Mouse (Mus musculus): Measurements from ENCODE around the gene Nkx1-2.

The Nkx1-2 gene

DNA sequence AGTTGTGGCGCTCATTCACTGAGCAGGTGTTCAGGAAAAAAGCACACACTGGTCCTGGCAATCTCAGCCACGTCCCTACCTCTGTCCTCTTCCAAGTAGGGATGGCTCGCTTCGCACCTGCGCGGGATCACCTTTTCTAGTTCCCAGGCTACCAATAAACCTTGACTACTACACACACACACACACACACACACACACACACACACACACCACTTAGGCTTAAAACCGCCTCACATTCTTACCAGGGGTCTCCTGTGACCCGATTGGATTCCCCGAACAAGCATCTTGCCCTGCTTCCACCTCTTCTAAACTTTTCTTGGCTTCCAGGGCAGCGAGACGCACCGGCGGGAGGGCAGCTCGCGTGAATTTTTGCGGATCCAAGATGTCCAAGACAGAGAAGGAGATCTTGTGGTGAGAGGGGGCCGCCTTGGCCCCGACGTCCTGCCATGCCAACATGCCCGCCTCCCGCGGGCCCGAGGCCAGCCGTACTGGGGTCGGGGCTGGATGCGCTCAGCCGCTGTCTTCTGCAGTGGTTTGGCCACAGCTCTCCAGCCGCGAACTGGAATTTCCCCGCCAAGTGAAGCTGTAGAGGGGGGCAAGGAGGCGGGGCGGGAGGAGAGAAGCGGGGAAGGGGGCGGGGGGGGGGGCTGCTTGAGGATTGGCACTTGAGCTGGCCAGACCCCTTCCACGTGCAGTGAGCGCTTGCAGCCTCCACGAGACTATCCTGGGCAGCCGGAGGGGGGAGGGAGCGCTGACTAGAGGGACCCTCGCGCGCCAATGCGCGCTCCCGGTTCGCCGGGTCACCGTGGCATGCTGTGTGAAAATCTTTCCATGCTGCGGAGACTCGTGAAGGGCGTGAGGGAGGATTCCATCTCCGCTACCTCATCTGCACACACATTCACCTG is at the start of gene Nkx1-2:
Gene Nkx1-2, minus strand, starts transcription at position 567 of the 905 bp plus-strand sequence.
- peak; percentile 50 for DNase-seq (ENCODE audit: low spot score)

DNA sequence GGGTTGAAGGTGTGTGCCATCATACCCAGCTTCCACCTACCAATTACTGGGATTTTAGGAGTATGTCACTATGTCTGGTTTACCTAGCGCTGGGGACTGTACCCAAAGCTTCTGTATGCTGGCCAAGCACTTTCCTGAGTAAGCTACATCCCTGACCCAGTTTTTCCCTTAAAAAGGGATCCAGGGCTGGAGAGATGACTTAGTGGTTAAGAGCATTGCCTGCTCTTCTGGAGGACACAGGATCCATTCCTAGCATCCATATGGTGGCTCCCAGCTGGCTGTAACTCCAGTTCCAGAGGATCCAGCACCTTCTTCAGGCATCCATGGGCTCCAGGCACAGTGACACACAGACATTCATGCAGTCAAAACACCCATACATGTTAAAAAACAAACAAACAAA is 47.1 kb upstream of the Nkx1-2 start:
- no peak for DNase-seq (ENCODE audit: low spot score)

DNA sequence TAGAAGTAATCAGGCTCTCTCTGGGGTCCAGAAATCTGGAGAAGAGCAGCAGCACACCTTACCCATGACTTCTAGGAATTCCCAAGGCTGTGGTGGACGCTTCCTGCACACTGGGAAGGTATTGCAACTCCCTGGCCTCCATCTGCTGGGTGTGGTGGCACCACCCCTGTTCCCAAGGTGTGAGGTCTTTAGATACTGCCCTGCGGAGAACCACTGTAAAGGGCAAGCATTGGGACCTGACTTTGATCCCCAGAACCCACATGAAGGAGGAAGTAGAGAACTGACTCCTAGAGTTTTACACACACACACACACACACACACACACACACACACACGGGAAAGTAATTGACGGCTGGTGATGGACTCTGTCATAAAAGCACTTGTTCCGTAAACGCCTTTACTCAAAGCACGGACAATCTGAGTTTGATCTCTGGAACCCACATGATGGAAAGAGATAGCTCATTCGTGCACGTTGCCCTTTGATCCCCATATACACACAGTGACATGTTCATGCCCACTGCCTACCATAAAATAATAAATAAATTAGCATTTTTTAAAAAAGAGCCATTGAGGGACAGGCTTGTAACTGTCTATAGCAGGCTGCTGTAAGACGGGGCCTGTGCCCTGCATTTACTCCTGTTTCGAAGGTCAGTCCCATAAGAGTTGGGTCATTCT is 45.3 kb upstream of the Nkx1-2 start:
- DNase-seq (ENCODE audit: low spot score), result no peak

DNA sequence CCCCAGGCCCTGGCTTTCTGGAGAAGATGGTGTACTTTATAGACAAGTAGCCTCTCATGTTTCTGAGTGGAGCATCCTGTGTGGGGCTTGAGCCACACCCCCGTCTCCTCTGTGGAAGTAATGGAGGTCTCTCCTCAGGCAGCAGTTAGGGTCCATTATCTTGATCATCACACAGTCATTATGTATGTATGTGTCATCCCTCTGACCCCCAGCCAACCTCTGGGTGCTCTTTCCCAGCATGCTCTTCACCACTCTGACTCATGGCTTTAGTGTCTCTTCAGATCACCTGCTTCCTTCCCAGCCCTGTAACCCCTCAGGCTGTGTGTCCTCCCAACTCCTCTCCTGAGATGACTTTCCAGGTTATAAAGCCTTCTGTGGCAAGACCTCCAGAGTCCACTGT is 42.2 kb upstream of the Nkx1-2 start:
- no peak for DNase-seq (ENCODE audit: low spot score)

DNA sequence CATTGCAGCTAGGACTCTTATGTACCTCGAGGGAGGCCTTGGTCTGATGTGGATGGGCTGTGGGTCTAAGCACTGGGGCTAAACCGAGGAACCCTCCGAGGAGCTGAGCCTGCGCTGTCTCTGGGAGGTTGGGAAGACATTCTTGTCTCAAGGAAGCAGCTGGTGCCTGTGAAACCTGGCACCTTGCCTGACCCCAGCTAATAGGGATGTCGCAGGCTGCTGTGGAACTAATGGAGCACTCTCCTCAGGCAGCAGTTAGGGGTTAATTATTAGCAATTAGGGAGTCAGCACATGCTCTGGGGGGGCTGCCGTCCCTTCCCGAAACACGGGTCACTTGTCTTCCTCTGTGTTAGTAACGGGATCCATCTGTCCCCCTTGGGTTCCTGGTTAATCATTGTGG is 41.5 kb upstream of the Nkx1-2 start:
- peak; percentile 22 for DNase-seq (ENCODE audit: low spot score)

DNA sequence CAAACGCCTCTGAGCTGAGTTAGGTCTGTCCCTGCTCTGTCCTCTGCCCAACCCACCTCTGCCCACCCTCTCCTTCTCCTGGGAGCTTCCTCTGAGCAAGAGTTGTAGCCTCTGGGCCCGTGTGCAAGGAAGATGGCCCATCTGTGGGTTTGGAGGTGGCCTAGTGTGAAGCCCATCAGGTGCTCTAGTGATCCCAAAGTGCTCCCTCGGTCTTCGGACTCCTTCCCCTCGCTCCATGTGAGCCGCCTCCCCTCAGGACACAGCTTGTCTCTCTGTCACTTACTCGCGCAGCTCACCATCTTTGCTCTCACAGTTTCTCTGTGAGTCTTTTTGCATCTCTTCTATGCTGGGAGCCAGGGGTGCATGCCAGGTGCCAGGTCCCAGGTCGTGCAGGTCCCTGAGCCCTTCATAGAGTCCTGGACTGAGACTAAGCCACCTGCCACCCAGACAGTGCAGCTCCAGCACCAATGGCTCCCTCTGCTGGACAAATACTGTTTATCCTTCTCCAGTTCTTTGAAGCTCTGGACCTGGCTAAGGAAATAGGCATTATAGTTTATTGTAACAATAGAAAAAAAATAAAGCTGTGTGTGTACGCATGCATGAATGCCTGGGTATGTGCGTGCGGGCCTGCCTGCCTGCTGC is 39.1 kb upstream of the Nkx1-2 start:
- peak; percentile 83 for DNase-seq (ENCODE audit: low spot score)

DNA sequence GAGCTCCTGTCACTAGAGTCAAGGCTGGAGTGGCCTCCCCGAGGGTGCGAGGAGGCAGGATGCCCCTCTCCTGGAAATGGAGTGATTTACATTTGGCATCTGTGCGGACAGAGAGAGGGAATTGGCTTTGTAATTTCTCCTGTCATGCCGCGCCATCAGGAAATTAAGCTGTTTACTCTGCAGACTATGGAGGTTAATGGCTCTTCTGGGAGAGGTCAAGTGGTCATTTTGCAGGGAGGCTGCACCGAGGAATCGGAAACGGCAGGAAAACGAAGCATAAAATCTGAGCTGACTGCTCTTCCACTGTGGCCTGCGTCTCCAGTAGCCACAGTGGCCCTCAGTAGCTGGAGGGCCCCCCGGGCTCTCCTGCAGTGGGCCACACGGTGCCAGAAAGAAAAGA is 37.9 kb upstream of the Nkx1-2 start:
- DNase-seq (ENCODE audit: low spot score), result peak; percentile 60

DNA sequence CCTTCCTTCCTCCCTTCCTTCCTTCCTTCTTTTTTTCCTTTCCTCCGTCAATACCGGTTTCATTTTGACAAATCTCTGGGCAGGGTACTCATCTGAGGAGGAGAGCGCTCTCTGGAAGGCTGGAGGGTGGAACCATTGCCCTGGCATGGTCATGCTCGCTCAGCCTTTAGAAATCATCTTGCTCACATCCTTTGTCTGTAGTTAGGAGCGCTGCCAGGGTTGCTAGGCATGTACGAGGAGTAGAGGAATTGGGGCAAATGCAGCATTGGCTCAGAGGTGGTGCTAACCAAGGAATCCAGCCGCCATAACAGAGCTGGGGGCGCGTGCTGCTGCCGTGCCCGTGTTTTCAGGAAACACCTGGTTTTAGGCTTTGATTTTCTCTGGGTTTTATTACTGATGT is 31.9 kb upstream of the Nkx1-2 start:
- DNase-seq (ENCODE audit: low spot score), result no peak

DNA sequence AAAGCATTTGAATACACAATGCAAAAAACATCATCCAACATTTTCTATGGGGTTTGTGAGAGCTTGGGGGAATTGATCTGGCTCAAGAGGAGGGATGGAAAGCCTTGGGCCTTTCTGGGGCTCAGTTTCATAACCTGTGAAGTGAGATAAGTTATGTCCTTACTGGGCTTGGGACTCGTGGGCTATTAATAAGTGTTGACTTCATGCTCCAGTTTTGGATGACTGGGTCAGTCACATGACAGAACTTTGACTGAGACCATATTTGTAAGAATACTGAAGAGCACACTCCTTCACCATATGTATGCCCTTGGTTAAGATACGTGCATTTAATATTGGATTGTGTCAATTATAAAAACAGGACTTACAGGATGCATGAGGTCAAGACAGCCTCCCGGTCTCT is 28.0 kb upstream of the Nkx1-2 start:
- DNase-seq (ENCODE audit: low spot score), result no peak

DNA sequence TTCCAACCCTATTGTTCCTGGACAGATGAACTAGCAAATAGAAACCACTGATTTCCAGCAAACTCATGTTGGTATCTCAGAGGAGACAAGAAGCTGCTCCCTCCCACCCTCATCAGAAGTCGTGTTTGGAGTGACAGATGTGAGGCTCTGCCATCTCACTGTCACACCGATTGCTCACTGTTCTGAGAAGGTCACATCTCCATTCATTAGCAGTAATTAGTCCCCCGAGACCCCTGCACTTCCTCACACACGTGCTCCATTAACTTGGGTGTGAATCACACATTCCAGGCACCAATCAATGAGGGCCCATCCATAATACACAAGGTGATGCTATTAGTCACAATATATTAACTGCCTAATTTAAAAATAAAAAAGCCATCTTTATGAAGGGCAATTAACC is 26.7 kb upstream of the Nkx1-2 start:
- DNase-seq (ENCODE audit: low spot score), result no peak

DNA sequence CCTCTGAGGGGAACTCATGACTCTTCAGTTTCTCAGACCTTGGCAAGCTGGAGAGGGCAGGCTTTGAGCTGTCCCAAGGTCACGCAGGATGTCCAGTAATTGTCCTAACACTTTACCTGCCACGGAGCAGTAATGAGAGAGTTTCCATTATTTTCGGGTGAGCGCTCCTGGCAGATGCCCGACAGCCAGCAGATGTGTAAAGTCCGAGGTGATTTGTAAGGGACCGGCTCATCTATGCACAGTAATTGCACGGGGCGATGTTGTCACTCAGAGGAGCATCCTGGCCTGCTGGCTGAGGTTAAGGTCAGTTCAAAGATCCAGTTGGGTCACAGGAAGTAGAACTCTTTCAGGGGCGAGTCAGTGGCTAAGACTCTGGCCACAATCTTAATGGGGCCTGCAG is 24.7 kb upstream of the Nkx1-2 start:
- no peak for DNase-seq (ENCODE audit: low spot score)

DNA sequence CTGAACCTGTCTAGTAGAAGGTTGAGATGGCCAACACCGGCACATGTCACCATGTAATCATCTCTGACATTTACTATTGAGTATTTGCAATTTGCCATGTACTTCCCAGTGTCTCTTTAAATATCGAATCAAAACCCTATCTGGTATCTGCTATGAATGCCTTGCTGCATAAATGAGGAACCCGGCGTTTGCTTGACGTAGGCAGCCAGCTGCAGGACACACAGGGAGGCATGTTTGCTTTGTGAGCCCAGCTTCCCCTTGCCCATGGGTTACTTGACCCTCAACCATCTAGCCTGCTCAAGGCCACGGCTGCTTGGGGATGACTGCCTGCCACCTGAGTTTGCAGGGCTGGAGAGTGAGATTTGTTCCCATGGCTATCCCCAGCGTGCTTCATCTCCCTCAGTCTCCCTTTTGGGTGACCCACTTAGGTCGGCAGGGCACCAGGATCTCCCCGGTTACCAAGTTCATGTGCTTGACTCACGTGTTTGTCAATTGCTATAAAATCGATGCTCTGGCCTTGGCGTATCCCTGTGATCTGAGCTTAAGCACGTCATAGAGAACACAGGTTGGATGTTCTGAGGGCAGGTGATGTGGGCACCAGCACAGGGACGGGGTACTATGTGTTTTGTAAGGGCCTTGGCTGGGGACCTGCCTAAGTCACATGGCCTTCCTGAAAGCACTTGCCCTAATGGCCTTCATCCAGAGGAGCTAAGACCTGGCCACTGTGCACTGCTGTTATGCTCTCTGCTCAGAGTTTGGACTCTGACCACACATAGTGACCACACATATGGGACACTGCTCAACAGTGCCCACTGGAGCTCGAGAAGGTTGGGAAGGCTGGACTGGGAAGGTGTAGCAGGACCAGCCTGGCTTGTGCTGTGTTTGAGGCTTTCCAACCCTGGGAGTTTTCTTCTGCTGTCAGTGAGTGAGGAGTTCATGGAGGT is 20.8 kb upstream of the Nkx1-2 start:
- DNase-seq (ENCODE audit: low spot score), result no peak

DNA sequence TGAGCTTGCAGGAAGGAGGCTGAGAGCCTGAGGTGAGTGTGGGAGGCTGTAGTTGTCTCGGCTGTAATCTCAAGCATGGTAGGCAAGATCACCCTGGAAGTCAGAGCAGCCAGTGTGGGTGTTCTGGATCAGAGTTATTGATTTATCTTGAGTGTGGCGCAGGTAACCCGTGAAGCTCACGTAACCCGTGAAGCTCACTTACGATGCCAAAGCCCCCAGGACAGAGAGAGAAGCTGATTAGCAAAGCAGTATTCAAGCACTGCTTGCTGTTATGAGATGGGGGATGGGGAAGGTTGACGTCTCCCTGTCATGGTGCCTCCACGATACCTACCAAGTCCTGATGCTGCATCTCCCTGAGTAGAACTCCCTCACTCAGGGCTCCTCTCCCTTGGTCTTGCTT is 20.1 kb upstream of the Nkx1-2 start:
- no peak for DNase-seq (ENCODE audit: low spot score)

DNA sequence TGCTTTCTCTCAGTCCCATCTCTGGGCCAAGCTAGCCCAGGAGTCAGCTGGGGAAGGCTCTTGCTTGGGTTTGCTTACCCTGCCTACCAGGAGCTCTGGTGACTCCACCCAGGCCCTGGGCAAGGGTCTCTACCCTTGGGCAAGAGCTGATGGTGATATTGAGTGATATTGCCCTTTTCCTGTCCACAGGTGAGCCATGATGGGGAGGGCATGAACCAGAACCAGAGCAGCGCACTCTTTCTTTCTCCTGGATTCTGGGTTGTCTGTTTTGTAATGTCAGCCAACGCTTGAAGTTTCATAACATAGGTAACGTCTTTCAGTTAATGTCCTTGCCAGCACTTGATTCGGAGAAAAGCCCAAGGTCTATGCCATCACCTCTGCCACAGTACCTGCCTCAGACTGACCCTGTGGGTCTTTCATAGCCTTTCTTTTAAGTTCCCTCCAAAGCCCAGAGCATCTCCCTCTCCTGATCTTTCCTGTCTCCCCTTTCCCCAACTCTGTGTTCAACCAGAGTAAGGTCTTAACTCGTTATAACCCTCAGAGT is 17.7 kb upstream of the Nkx1-2 start:
- DNase-seq (ENCODE audit: low spot score), result no peak

DNA sequence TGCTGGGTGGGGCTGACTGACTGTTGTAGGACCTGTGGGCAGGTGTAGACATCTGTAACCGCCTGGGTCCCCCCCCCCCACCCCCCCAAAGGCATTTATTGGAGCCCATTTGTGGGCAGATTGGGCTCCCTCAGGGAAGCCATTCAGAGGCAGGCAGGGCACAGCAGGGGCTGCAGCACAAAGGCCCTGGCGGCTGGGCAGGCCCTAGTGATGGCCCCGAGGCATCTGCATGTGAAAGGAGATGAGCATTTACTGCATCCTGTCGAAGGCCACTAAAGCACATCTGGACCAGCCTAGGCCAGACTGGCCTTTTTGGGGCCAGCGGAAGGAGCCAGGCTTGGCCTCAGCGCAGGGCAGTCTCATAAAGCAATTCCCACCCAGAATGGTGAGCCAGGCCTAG is 17.0 kb upstream of the Nkx1-2 start:
- peak; percentile 43 for DNase-seq (ENCODE audit: low spot score)

DNA sequence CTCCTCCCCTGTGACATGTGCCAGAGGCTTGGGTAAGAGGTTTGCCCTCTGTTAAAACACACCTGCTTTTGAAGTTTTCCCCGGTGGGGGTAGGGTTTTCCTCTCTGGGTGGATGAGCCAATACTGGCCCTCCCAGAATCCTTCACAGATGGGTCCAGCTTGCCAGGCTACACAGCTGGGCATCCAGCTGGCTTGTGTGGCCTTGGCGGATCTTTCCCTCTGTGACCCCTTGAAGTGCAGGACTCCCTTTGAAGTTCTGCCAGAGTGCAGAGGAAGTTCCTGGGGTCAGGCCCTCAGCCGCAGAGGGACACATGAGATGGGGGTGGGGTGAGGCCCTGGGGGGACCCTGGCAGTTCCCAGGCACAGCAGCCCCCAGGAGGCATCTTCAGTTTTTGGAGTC is 15.9 kb upstream of the Nkx1-2 start:
- no peak for DNase-seq (ENCODE audit: low spot score)

DNA sequence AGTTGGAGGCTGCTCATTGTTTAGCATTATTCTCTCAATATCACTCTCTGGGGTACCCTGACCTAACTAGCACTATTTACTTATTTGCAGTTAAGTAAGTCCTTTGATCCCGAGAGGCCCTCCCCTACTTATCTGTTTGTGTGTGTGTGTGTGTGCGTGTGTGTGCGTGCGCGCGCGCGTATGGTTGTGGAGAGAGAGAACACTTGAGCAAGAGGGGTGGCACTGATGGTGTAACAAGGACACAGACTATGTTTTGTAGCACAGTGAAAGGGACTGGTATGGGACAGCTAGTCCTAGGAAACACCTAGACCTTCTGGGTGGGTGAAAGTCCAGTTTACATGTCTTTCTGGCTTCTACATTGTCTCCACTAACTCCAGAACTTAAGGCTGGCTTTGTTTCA is 12.1 kb upstream of the Nkx1-2 start:
- DNase-seq (ENCODE audit: low spot score), result no peak

DNA sequence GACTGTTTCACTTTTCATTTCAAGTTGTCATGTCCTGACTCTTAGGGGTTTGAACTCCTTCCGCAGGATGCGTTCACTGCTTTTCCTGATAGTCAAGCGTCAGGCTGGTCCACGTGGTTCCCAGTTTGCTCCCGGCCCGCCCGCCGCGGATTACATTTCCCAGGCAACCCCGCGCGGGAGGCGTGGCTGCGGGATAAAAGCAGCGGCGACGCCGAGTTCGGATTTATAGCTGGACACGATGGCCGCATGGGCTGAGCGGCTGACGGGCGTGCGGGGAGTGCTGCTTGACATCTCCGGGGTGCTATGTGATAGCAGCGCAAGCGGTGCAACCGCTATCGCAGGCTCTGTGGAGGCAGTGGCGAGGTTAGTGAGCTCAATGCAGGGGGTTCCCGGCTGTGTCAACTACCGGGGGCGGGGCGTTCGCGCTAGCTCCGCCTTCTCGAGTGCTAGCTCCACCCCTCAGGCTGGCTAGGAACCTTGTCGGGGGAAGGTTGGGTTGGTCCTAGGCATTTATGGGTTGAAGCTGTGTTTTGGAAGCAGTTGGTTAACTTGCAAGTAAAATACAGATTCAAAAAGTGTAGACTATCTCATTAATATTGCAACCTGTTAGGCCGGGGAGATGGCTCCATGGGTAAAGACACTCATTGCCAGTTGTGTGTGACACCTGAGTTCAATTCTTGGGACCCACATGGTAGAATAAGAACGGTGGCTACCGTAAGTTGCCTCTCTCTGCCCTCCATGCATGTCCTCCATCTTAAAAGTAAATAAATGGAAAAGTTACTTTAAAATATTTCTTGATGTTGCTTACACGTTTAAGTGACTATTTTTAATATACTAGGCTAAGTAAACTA is 11.3 kb upstream of the Nkx1-2 start, which contains the start of gene Lhpp:
Gene Lhpp, plus strand, starts transcription at position 171 of the 851 bp plus-strand sequence.
- peak; percentile 92 for DNase-seq (ENCODE audit: low spot score)

DNA sequence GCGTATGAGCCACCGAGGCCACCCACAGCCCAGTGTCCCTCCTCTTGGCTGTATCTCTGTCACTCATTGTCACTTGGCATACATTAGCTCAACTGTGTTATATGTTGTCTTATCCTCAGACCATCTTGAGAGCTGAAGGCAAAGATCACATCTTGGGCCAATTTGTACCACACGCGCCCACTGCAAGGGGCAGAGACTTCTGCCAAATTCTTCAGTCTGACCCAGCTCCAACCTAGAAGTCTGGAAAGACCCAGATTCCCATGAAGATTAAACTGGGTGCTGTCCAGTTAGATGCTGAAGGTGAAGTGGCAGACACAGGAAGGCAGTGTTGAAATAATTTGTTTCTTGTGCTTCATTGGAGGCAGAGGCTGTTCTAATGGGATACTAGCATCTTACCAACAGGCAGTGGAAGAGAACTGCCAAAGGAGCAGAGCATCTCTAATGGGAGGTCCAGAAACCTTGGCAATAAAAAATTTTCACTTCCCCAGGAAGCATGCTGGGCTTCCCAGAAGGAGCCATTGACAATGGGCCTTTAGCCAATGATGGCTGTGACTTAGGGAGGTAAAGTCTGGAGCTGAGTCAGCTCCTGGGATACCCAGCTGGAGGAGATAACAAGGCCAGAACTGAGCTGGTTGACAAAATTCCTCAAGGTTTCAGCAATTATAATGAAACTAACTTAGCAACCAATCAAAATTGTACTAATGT is 9.0 kb upstream of the Nkx1-2 start:
- DNase-seq (ENCODE audit: low spot score), result no peak

DNA sequence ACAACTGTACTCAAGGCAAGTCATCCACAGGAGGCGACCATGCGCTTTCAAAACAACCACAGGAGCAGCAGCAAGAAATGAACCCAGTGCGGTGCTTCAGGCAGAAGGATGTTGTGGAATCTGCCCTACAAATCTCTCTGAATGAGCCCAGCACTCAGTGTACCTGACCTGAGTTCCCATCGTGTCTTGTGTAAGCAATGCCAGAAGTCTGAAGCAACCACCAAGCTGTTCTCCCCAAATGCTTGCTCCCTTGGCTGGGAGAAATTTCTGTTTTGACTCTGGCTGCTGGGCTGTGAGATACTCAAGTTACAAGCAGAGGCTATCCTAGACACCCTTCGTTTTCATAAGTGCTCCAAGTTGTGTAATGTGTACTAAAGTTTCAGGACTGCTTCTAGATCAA is 6.3 kb upstream of the Nkx1-2 start:
- no peak for DNase-seq (ENCODE audit: low spot score)

Measured in embryo, embryonic 10.5 days (tissue).